Mouse (Mus musculus) heart, embryonic 13.5 days (tissue): ENCODE data around the gene Disp3. TPM values are rescaled to one million over a fixed set of nuclear protein-coding genes. Genes with fewer than 3 reads are reported as not detected.

Experiments used
- ATAC-seq: fragments of 200-750 bp; cut with Nextera tagmentation; 2 replicates; pipeline ENCODE4 v1.8.0; 2017; ENCODE audit warnings: moderate TSS enrichment; ENCODE audit not compliant: insufficient number of reproducible peaks, low FRiP score, low TSS enrichment; ENCODE audit errors: extremely low read depth
- H3K27ac ChIP-seq: fragments of 300-500 bp; sonication (generic); replicated peaks from 2 replicates; pipeline ENCODE4 v1.5.1; 2015; ENCODE audit warnings: moderate library complexity, mild to moderate bottlenecking, inconsistent platforms
- H3K27me3 ChIP-seq: fragments of 300-500 bp; sonication (generic); replicated peaks from 2 replicates; pipeline ENCODE4 v1.6.1; 2015; ENCODE audit warnings: mild to moderate bottlenecking, inconsistent platforms
- H3K36me3 ChIP-seq: fragments of 300-500 bp; sonication (generic); 2 replicates; pipeline ENCODE4 v1.6.1; 2015; ENCODE audit warnings: mild to moderate bottlenecking, inconsistent platforms
- H3K4me1 ChIP-seq: fragments of 300-500 bp; sonication (generic); 2 replicates; pipeline ENCODE4 v1.6.1; 2015; ENCODE audit warnings: inconsistent platforms
- H3K4me2 ChIP-seq: fragments of 300-500 bp; sonication (generic); 2 replicates; pipeline ENCODE4 v1.6.1; 2015; ENCODE audit warnings: inconsistent platforms, mild to moderate bottlenecking, moderate library complexity
- H3K4me3 ChIP-seq: fragments of 300-500 bp; sonication (generic); 2 replicates; pipeline ENCODE4 v1.5.1; 2015; ENCODE audit warnings: moderate library complexity, mild to moderate bottlenecking, inconsistent platforms
- H3K9ac ChIP-seq: fragments of 300-500 bp; sonication (generic); 2 replicates; pipeline ENCODE4 v1.6.1; 2015; ENCODE audit warnings: inconsistent platforms, mild to moderate bottlenecking, moderate library complexity
- H3K9me3 ChIP-seq: fragments of 300-500 bp; sonication (generic); 2 replicates; pipeline ENCODE4 v1.6.1; 2016; ENCODE audit warnings: inconsistent platforms
- WGBS: fragments of 180-500 bp; shearing (Covaris S2); methylation state at CpG from one replicate; pipeline ENCODE4 v1.1.7; 2015; ENCODE audit warnings: mixed read lengths; 5-methylcytosine and 5-hydroxymethylcytosine counted together
- polyA plus RNA-seq: library from polyadenylated mRNA; unstranded; fragments of >200 nt; fragmentation: Nextera tagmentation; extraction: Ambion mirVana; gene quantifications from 2 replicates; pipeline ENCODE4 v1.2.1, GENCODE M21; 2015

Disp3 gene
- 0.03 TPM in 2 replicates for polyA plus RNA-seq

- Histone ChIP-seq H3K4me2 (peak within 1 kb of the TSS; percentile 67), H3K9me3 (no peaks in the 10 kb centered on the region), H3K27ac (no peak within 1 kb of the TSS), H3K4me1 (peaks cover 8% of the 10 kb centered on the region), H3K27me3 (peaks cover 96% of the 10 kb centered on the region), H3K4me3 (peak within 1 kb of the TSS; percentile 46), H3K36me3 (no peaks in the 10 kb centered on the region), H3K9ac (no peak within 1 kb of the TSS)
- 0 out of 2 replicates have a peak, but pooled peaks have one; percentile 19 for ATAC-seq
- 1% methylated on average over 53 of the region's 54 CpGs for WGBS
Measured at GRCm38 (mm10) chr4:148287476-148288054, at the start of gene Disp3. TSS of gene Disp3 (minus strand) at chr4:148287965.

DNA sequence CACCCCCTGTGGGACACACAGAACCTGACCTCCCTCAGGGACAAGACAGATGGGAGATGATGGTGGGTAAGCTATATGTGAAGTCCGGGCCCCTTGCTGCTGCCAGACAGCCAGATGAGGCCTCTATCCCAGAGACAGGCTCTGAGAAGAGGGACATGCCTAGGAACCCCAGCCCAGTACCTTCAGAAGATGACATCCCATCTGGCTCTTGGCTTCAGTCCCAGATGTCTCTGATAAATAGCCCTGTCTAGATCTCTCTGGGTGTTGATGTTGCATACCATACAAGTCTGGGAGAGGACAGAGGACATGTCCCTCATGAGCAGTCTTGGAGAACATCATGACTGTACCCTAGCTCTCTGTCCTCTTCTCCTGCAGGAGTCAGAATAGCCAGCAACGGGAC lies 42.5 kb upstream of the Disp3 start:
- no peak overlapping the region for H3K9ac ChIP-seq
- H3K4me2 ChIP-seq: no peak overlapping the region
- ATAC-seq: no peak
- no peaks in the 10 kb centered on the region for H3K36me3 ChIP-seq
- H3K4me3 ChIP-seq: no peak overlapping the region
- H3K27me3 ChIP-seq: 0 out of 2 replicates have a peak, but pooled peaks cover 11% of the 10 kb centered on the region
- no peaks in the 10 kb centered on the region for H3K9me3 ChIP-seq
- H3K4me1 ChIP-seq: 0 out of 2 replicates have a peak, but pooled peaks cover 3% of the 10 kb centered on the region
- 79% methylated on average over 2 of the region's 2 CpGs for WGBS
- no peak overlapping the region for H3K27ac ChIP-seq

DNA sequence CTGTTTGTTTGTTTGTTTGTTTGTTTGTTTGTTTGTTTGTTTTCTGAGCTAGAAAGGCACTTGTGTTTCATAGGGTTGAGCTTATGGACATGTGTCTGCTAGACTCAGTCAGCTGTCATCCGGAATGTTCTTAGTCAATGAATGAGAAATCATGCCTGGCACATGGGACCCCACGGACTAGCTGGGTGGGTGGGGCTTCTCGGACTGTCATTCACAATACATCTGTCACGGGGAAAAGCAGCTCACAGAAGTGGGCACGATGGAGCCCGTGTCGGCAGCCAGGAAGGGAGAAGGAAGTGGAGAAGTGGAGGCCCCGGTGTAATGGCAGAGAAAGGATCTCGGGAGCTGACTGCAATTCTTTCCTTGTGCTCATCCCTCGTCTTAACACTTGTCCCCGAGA lies 41.7 kb upstream of the Disp3 start:
- H3K36me3 ChIP-seq: no peaks in the 10 kb centered on the region
- no peaks in the 10 kb centered on the region for H3K9me3 ChIP-seq
- H3K27me3 ChIP-seq: peaks cover 20% of the 10 kb centered on the region; the same call in 1 of the 2 replicates
- no peak overlapping the region for H3K4me2 ChIP-seq
- 42% methylated on average over 11 of the region's 11 CpGs for whole genome bisulfite sequencing
- no peak overlapping the region for H3K27ac ChIP-seq
- H3K4me3 ChIP-seq: no peak overlapping the region
- H3K9ac ChIP-seq: no peak overlapping the region
- 0 out of 2 replicates have a peak, but pooled peaks cover 3% of the 10 kb centered on the region for H3K4me1 ChIP-seq
- ATAC-seq: no peak

GRCm38 (mm10) chr4:148328237-148328636 lies 40.5 kb upstream of the Disp3 start:
- ATAC-seq: no peak
- Histone ChIP-seq H3K27ac (no peak overlapping the region), H3K9me3 (no peaks in the 10 kb centered on the region), H3K36me3 (no peaks in the 10 kb centered on the region), H3K4me1 (0 out of 2 replicates have a peak, but pooled peaks cover 3% of the 10 kb centered on the region), H3K9ac (no peak overlapping the region), H3K4me2 (no peak overlapping the region), H3K27me3 (peaks cover 26% of the 10 kb centered on the region), H3K4me3 (no peak overlapping the region)
- WGBS: 80% methylated on average over 1 of the region's 1 CpGs

DNA sequence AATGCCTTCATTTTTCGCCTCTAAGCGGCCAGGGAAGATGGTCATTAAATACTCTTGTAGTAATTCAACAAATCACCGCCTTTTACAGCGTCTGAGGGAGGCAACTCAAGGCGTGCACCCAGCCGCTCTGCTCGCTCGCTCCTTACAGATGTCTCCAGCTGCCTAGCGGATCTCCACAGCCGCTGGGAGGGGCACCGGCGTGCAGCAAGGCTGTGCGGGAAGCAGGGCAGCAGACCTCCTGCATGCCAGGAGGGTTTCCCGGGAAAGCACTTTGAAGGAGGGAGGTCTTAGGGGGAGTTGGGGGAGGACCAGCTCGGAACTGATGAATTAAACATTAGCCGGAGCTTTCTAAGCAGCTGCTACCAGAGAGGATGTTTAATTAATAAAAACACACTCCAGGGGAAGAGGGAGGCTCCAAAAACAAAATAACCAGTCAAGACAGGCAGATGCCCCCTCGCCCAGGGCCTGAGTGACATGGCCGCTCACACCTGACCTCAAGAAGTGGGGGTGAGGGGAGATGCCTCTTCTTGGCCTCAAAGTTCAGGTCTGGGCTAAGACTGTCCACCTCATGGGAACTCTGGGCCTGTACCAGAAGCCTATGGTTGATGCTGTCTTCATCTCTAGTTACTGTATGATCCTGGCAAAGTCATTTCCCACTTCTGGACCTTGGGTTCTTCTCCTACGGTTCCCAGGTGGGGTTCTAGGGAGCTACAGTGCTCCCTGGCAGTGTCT lies 39.7 kb upstream of the Disp3 start:
- H3K9ac ChIP-seq: no peak overlapping the region
- no peak overlapping the region for H3K27ac ChIP-seq
- WGBS: 16% methylated on average over 19 of the region's 19 CpGs
- no peak overlapping the region for H3K4me3 ChIP-seq
- peaks cover 31% of the 10 kb centered on the region for H3K27me3 ChIP-seq
- H3K36me3 ChIP-seq: no peaks in the 10 kb centered on the region
- no peaks in the 10 kb centered on the region for H3K9me3 ChIP-seq
- ATAC-seq: no peak
- H3K4me1 ChIP-seq: 0 out of 2 replicates have a peak, but pooled peaks cover 3% of the 10 kb centered on the region
- no peak overlapping the region for H3K4me2 ChIP-seq

DNA sequence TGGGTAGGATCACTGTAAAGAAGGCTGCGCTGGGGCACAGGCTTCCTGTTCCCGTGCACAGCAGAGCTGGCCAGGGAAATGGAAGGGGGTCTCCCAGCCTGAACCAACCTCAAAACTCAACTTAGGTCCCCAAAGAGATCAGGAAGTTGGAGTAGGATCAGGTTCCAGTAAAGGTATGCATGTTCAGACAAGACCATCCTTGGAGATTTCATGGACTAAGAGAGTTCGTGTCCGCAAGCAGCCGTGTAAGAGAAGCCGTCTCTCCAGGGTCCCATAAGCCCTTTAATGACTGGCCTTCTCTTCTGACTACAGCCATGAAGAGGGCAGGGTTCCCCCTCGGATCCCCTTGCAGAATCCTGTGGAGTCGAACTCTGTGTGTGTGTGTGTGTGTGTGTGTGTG lies 39.0 kb upstream of the Disp3 start:
- 0 out of 2 replicates have a peak, but pooled peaks cover 3% of the 10 kb centered on the region for H3K4me1 ChIP-seq
- H3K36me3 ChIP-seq: no peaks in the 10 kb centered on the region
- WGBS: 57% methylated on average over 8 of the region's 8 CpGs
- no peak for ATAC-seq
- no peak overlapping the region for H3K9ac ChIP-seq
- H3K4me3 ChIP-seq: no peak overlapping the region
- H3K27ac ChIP-seq: no peak overlapping the region
- peaks cover 38% of the 10 kb centered on the region for H3K27me3 ChIP-seq
- no peak overlapping the region for H3K4me2 ChIP-seq
- no peaks in the 10 kb centered on the region for H3K9me3 ChIP-seq

GRCm38 (mm10) chr4:148325951-148326350 lies 38.2 kb upstream of the Disp3 start:
- WGBS: 78% methylated on average over 3 of the region's 3 CpGs
- no peak overlapping the region for H3K4me3 ChIP-seq
- no peaks in the 10 kb centered on the region for H3K36me3 ChIP-seq
- no peak for ATAC-seq
- no peaks in the 10 kb centered on the region for H3K9me3 ChIP-seq
- no peak overlapping the region for H3K9ac ChIP-seq
- no peak overlapping the region for H3K4me2 ChIP-seq
- H3K27ac ChIP-seq: no peak overlapping the region
- 0 out of 2 replicates have a peak, but pooled peaks cover 3% of the 10 kb centered on the region for H3K4me1 ChIP-seq
- H3K27me3 ChIP-seq: peaks cover 46% of the 10 kb centered on the region

DNA sequence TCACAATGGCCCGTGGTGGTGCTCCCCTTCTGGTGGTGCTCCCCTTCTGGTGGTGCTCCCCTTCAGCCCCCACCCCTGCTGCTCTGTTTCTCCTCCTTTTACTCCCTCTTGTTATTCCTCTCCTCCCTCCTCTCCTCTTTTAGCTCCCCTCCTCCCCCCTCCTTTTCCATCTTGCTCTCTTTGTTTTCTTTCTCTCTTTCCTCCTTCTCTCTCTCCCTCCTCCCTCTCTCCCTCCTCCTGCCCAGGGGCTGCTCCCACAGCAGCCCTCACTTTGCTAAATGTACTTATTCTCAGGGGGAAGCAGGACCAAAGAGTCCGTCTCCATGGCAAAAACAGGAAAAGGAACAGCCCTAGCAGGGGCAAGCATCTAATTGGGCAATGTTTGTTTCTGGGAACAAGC lies 37.3 kb upstream of the Disp3 start:
- no peak overlapping the region for H3K4me3 ChIP-seq
- H3K36me3 ChIP-seq: no peaks in the 10 kb centered on the region
- H3K27ac ChIP-seq: no peak overlapping the region
- H3K4me1 ChIP-seq: 0 out of 2 replicates have a peak, but pooled peaks cover 3% of the 10 kb centered on the region
- H3K27me3 ChIP-seq: peaks cover 49% of the 10 kb centered on the region
- no peak overlapping the region for H3K9ac ChIP-seq
- H3K4me2 ChIP-seq: no peak overlapping the region
- no peaks in the 10 kb centered on the region for H3K9me3 ChIP-seq
- ATAC-seq: no peak
- WGBS: 16% methylated on average over 2 of the region's 2 CpGs

- Histone ChIP-seq H3K27me3 (peaks cover 50% of the 10 kb centered on the region), H3K4me2 (no peak overlapping the region), H3K27ac (no peak overlapping the region), H3K9me3 (no peaks in the 10 kb centered on the region), H3K4me3 (no peak overlapping the region), H3K4me1 (0 out of 2 replicates have a peak, but pooled peaks cover 3% of the 10 kb centered on the region), H3K36me3 (no peaks in the 10 kb centered on the region), H3K9ac (no peak overlapping the region)
- WGBS: 38% methylated on average over 10 of the region's 10 CpGs
- no peak for ATAC-seq
Measured at GRCm38 (mm10) chr4:148322152-148322551, 34.4 kb upstream of the Disp3 start.

- no peak overlapping the region for H3K4me3 ChIP-seq
- no peaks in the 10 kb centered on the region for H3K36me3 ChIP-seq
- ATAC-seq: no peak
- no peak overlapping the region for H3K4me2 ChIP-seq
- H3K27me3 ChIP-seq: peaks cover 55% of the 10 kb centered on the region
- H3K4me1 ChIP-seq: no peaks in the 10 kb centered on the region
- no peak overlapping the region for H3K27ac ChIP-seq
- no peak overlapping the region for H3K9ac ChIP-seq
- 76% methylated on average over 12 of the region's 12 CpGs for WGBS
- no peaks in the 10 kb centered on the region for H3K9me3 ChIP-seq
Measured at GRCm38 (mm10) chr4:148319366-148319765, 31.6 kb upstream of the Disp3 start.

DNA sequence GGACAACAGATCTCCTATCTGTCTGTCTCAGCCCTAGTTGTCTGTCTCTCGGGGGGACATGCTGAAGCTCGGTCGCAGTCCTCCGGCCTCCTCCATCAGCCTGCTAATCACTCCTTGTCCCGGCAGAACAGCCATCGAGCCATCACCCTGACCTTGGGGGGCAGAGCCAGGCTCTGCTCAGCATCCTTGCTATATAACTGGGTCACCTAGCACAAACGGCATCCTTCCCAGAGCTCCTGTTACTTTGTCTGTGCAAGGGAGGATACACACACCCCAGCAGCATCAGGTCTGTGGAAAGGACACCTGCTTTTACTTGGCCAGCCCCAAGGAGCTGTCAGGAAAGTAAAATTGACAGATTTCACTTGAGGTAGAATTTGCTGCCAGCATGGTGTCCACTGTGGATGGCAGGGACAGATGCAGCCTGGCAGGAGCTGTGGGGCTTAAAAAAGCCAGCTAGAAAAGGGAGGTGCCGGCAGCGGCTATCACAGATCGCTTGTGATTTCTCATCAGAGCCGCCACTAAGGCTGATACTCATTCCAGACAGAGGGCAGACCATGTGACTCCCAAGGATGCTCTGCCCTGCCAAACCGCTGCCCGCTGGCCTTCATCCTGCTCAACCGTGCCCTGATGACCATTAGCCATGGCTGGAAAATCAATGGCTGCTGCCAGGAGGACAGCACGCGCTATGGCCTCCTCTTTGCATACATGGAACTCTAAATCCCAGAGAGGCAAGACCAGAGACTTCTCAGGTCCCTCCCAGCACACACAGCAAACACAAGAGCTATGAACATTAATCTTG lies 27.8 kb upstream of the Disp3 start:
- no peaks in the 10 kb centered on the region for H3K36me3 ChIP-seq
- no peak overlapping the region for H3K27ac ChIP-seq
- no peaks in the 10 kb centered on the region for H3K9me3 ChIP-seq
- WGBS: 71% methylated on average over 16 of the region's 16 CpGs
- no peak for ATAC-seq
- no peak overlapping the region for H3K4me3 ChIP-seq
- no peak overlapping the region for H3K9ac ChIP-seq
- no peak overlapping the region for H3K4me2 ChIP-seq
- peaks cover 36% of the 10 kb centered on the region; the same call in 1 of the 2 replicates for H3K27me3 ChIP-seq
- H3K4me1 ChIP-seq: peaks cover 8% of the 10 kb centered on the region; the same call in 1 of the 2 replicates
